Mouse (Mus musculus): Measurements from ENCODE around the gene Mrap2. TPM values are rescaled to one million over a fixed set of nuclear protein-coding genes. Genes with fewer than 3 reads are reported as not detected.

Gene Mrap2
- polyA plus RNA-seq, 2 experiments: 0.14 to 0.22 TPM

GRCm38 (mm10) chr9:87170891-87171290 lies 26.8 kb downstream of the Mrap2 start:
- Histone ChIP-seq H3K4me3 (replicated peaks; ENCODE audit: low read length) (no peak overlapping the region), H3K36me3 (ENCODE audit: control insufficient read depth, insufficient read depth, low read length) (no peaks in the 10 kb centered on the region), H3K27ac (replicated peaks; ENCODE audit: low read depth, low read length) (no peak overlapping the region), H3K9me3 (ENCODE audit: control insufficient read depth, low read length) (no peaks in the 10 kb centered on the region), H3K4me2 (replicated peaks; ENCODE audit: low read depth, low read length, severe bottlenecking) (no peak overlapping the region), H3K4me1 (ENCODE audit: control insufficient read depth, insufficient read depth, low read length) (no peaks in the 10 kb centered on the region), H3K9ac (ENCODE audit: low read depth, low read length, severe bottlenecking) (no peak overlapping the region), H3K27me3 (ENCODE audit: control insufficient read depth, insufficient read depth, low read length) (no peaks in the 10 kb centered on the region)
- DNase-seq (ENCODE audit: low spot score) (no peak), ATAC-seq (ENCODE audit: low FRiP score, low read depth) (no peak)
- TF ChIP-seq POLR2A (IDR thresholded peaks at IDR 0.05; ENCODE audit: borderline replicate concordance, extremely low read depth, insufficient read depth, insufficient read length): no peak
- WGBS: 68% methylated on average over 3 of the region's 3 CpGs

GRCm38 (mm10) chr9:87171517-87171916 lies 27.4 kb downstream of the Mrap2 start:
- no peaks in the 10 kb centered on the region for H3K9me3 ChIP-seq (ENCODE audit: control insufficient read depth, low read length)
- no peak overlapping the region for H3K4me2 ChIP-seq (replicated peaks; ENCODE audit: low read depth, low read length, severe bottlenecking)
- no peak for DNase-seq (ENCODE audit: low spot score)
- TF ChIP-seq POLR2A (IDR thresholded peaks at IDR 0.05; ENCODE audit: borderline replicate concordance, extremely low read depth, insufficient read depth, insufficient read length): no peak
- H3K36me3 ChIP-seq (ENCODE audit: control insufficient read depth, insufficient read depth, low read length): no peaks in the 10 kb centered on the region
- no peak overlapping the region for H3K9ac ChIP-seq (ENCODE audit: low read depth, low read length, severe bottlenecking)
- ATAC-seq (ENCODE audit: low FRiP score, low read depth): no peak
- WGBS: 81% methylated on average over 3 of the region's 3 CpGs
- no peaks in the 10 kb centered on the region for H3K4me1 ChIP-seq (ENCODE audit: control insufficient read depth, insufficient read depth, low read length)
- no peak overlapping the region for H3K4me3 ChIP-seq (replicated peaks; ENCODE audit: low read length)
- H3K27me3 ChIP-seq (ENCODE audit: control insufficient read depth, insufficient read depth, low read length): no peaks in the 10 kb centered on the region
- H3K27ac ChIP-seq (replicated peaks; ENCODE audit: low read depth, low read length): no peak overlapping the region

DNA sequence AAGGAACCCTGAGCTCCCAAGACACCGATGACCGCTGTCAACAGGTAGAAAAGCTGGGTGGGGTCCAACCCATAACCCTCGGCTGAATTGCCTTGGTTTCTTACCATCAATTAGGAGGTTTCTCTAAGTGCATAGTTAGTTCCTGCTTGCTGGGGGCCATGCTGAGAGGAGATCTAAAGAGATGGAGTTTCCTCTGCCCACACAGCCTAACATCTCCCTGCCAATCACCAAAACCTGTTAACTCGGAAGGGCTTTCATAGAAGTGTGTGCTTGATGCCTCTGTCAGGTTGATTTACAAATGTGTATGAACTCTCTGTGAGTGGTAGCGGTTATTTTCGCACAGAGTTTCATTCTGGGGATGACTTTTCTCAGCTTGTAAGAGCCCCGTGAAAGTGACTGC lies 34.4 kb downstream of the Mrap2 start:
- no peak overlapping the region for H3K4me2 ChIP-seq (replicated peaks; ENCODE audit: low read depth, low read length, severe bottlenecking)
- no peak overlapping the region for H3K27ac ChIP-seq (replicated peaks; ENCODE audit: low read depth, low read length)
- no peak for TF ChIP-seq POLR2A (IDR thresholded peaks at IDR 0.05; ENCODE audit: borderline replicate concordance, extremely low read depth, insufficient read depth, insufficient read length)
- H3K4me3 ChIP-seq (replicated peaks; ENCODE audit: low read length): no peak overlapping the region
- no peak overlapping the region for H3K9ac ChIP-seq (ENCODE audit: low read depth, low read length, severe bottlenecking)
- no peak for ATAC-seq (ENCODE audit: low FRiP score, low read depth)
- WGBS: 51% methylated on average over 7 of the region's 7 CpGs
- no peaks in the 10 kb centered on the region for H3K36me3 ChIP-seq (ENCODE audit: control insufficient read depth, insufficient read depth, low read length)
- no peaks in the 10 kb centered on the region for H3K4me1 ChIP-seq (ENCODE audit: control insufficient read depth, insufficient read depth, low read length)
- H3K9me3 ChIP-seq (ENCODE audit: control insufficient read depth, low read length): no peaks in the 10 kb centered on the region
- DNase-seq (ENCODE audit: low spot score): no peak
- no peaks in the 10 kb centered on the region for H3K27me3 ChIP-seq (ENCODE audit: control insufficient read depth, insufficient read depth, low read length)

GRCm38 (mm10) chr9:87182231-87182630 lies 38.1 kb downstream of the Mrap2 start:
- TF ChIP-seq POLR2A (IDR thresholded peaks at IDR 0.05; ENCODE audit: borderline replicate concordance, extremely low read depth, insufficient read depth, insufficient read length): no peak
- ATAC-seq (ENCODE audit: low FRiP score, low read depth): no peak

DNA sequence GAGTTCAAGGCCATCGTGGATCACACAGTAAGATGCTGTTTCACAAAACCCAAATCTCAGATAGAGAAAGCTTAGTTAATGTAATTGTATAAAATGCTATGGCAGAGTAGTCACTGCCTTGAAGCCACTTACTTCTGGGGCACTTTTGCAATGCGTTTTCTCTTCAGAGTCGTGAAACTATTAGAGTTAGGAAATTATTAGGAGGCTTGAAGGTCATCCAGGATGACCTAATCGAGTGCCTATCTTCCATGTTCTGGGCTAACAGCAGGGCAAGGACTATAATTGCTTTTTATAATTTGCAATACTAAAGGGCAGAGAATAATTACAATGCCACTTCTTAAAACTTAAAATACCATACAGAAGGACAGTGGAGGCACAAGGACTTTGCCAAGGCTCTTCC lies 43.2 kb downstream of the Mrap2 start:
- Histone ChIP-seq H3K27me3 (ENCODE audit: control insufficient read depth, insufficient read depth, low read length) (no peaks in the 10 kb centered on the region), H3K27ac (replicated peaks; ENCODE audit: low read depth, low read length) (no peak overlapping the region), H3K4me2 (replicated peaks; ENCODE audit: low read depth, low read length, severe bottlenecking) (no peak overlapping the region), H3K36me3 (ENCODE audit: control insufficient read depth, insufficient read depth, low read length) (peaks cover 21% of the 10 kb centered on the region), H3K4me3 (replicated peaks; ENCODE audit: low read length) (no peak overlapping the region), H3K9me3 (ENCODE audit: control insufficient read depth, low read length) (peaks cover 5% of the 10 kb centered on the region; the same call in 1 of the 2 replicates), H3K4me1 (ENCODE audit: control insufficient read depth, insufficient read depth, low read length) (no peaks in the 10 kb centered on the region), H3K9ac (ENCODE audit: low read depth, low read length, severe bottlenecking) (no peak overlapping the region)
- WGBS: 86% methylated on average over 4 of the region's 4 CpGs
- DNase-seq (ENCODE audit: low spot score) (no peak), ATAC-seq (ENCODE audit: low FRiP score, low read depth) (no peak)
- no peak for TF ChIP-seq POLR2A (IDR thresholded peaks at IDR 0.05; ENCODE audit: borderline replicate concordance, extremely low read depth, insufficient read depth, insufficient read length)

More at GRCm38 (mm10) chr9:87182231-87182630, 38.1 kb downstream of the Mrap2 start:
- H3K9ac ChIP-seq (ENCODE audit: low read depth, low read length, severe bottlenecking): no peak overlapping the region
- no peaks in the 10 kb centered on the region for H3K27me3 ChIP-seq (ENCODE audit: control insufficient read depth, insufficient read depth, low read length)
- H3K9me3 ChIP-seq (ENCODE audit: control insufficient read depth, low read length): no peaks in the 10 kb centered on the region
- no peaks in the 10 kb centered on the region for H3K36me3 ChIP-seq (ENCODE audit: control insufficient read depth, insufficient read depth, low read length)
- H3K4me3 ChIP-seq (replicated peaks; ENCODE audit: low read length): no peak overlapping the region
- 95% methylated on average over 10 of the region's 10 CpGs for WGBS
- no peaks in the 10 kb centered on the region for H3K4me1 ChIP-seq (ENCODE audit: control insufficient read depth, insufficient read depth, low read length)
- no peak for DNase-seq (ENCODE audit: low spot score)
- H3K27ac ChIP-seq (replicated peaks; ENCODE audit: low read depth, low read length): no peak overlapping the region
- no peak overlapping the region for H3K4me2 ChIP-seq (replicated peaks; ENCODE audit: low read depth, low read length, severe bottlenecking)

- Histone ChIP-seq H3K4me1 (ENCODE audit: control insufficient read depth, insufficient read depth, low read length) (no peaks in the 10 kb centered on the region), H3K27me3 (ENCODE audit: control insufficient read depth, insufficient read depth, low read length) (no peaks in the 10 kb centered on the region), H3K4me2 (replicated peaks; ENCODE audit: low read depth, low read length, severe bottlenecking) (no peak overlapping the region), H3K9me3 (ENCODE audit: control insufficient read depth, low read length) (peaks cover 7% of the 10 kb centered on the region; the same call in 1 of the 2 replicates), H3K36me3 (ENCODE audit: control insufficient read depth, insufficient read depth, low read length) (peaks cover 55% of the 10 kb centered on the region), H3K9ac (ENCODE audit: low read depth, low read length, severe bottlenecking) (no peak overlapping the region), H3K4me3 (replicated peaks; ENCODE audit: low read length) (no peak overlapping the region), H3K27ac (replicated peaks; ENCODE audit: low read depth, low read length) (no peak overlapping the region)
- ATAC-seq (ENCODE audit: low FRiP score, low read depth) (no peak), DNase-seq (ENCODE audit: low spot score) (no peak)
- TF ChIP-seq POLR2A (IDR thresholded peaks at IDR 0.05; ENCODE audit: borderline replicate concordance, extremely low read depth, insufficient read depth, insufficient read length): no peak
- WGBS: 26% methylated on average over 1 of the region's 1 CpGs
These were observed 49.6 kb downstream of the Mrap2 start for GRCm38 (mm10) chr9:87193721-87194120.

Measured in limb, embryonic 14.5 days (tissue).